Mouse (Mus musculus) lung, adult 2 months (tissue): ENCODE results near the gene Cavin3. TPM values are rescaled to one million over a fixed set of nuclear protein-coding genes. Genes with fewer than 3 reads are reported as not detected.
A peak's percentile ranks its signal among the peaks of the same experiment; 100 is the strongest.

Experiments used
- DNase-seq: peaks from one replicate; pipeline ENCODE4 v3.0.0; 2022
- H3K4me1 ChIP-seq: fragments of 200-500 bp; 2 replicates; pipeline ENCODE4 v1.6.1; 2011; ENCODE audit warnings: low read length; ENCODE audit not compliant: control insufficient read depth, insufficient read depth
- H3K4me3 ChIP-seq: fragments of 200-500 bp; replicated peaks from 2 replicates; pipeline ENCODE3; 2011; ENCODE audit warnings: low read depth, mild to moderate bottlenecking, control low read depth, low read length; ENCODE audit errors: extremely low read depth
- CTCF ChIP-seq: fragments of 200-500 bp; IDR thresholded peaks from 2 replicates; pipeline ENCODE4 v1.5.1; 2011; ENCODE audit warnings: mild to moderate bottlenecking, low read length, control low read depth; ENCODE audit not compliant: insufficient read depth
- POLR2A ChIP-seq: fragments of 200-500 bp; IDR thresholded peaks from 2 replicates; pipeline ENCODE4 v1.6.1; 2011; ENCODE audit warnings: low read depth, mild to moderate bottlenecking, control low read depth, low read length, borderline replicate concordance; ENCODE audit errors: extremely low read depth
- WGBS: fragments of 180-500 bp; shearing (Covaris S2); methylation state at CpG from one replicate; pipeline ENCODE4 v1.1.7; 2018; 5-methylcytosine and 5-hydroxymethylcytosine counted together
- polyA plus RNA-seq: library from polyadenylated mRNA; depleted of rRNA; stranded (reverse); fragments of >200 nt; gene quantifications from 2 replicates; pipeline ENCODE4 v1.2.3, GENCODE M21; 2012; rRNA removed

Gene Cavin3
- polyA plus RNA-seq, result 52.5 and 76.9 TPM in 2 replicates

DNA sequence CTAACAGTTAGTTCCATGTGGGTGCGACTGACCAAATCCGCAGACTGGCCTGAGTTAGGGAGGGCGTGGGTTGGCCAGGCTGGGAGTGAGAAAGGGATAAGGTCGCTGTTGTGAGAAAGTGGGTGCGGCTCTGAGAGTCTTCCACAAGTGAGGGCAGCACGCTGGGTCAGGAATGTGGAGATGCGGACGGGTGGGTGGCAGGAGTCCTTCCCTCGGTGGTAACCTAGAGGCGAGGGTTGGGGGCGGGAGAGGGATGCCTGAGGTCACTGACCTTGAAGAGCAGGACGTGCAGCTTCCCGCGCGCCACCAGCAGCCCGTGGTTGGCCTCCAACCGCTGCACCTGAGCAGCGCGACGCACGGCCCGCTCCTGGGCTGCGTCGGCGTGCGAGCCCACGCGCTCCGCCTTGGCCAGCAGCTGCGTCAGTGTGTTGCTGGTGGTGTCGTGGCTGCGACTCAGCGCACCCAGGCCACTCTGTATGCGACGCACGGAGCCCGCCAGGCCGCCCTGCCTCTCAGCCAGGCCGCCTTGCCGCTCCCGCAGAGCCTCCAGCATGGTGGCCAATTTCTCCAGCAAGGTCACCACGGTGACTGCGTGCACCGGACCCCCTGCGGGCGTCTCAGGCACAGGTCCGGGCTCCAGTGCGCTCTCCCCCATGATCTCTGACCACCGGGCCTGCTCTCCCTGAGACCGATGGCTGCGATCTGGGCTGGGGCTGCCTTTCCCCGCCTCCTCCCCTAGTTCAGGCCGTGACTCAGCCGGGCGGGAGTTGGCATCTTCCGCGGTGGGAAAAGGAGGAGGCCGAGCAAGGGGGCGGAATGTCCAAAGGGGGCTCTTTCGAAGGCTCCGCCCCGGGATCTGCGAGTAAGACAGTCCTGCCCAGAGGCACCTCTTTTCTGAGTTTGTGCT, at the start of gene Cavin3:
TSS of gene Cavin3 (minus strand) at position 796 of the 907 bp plus-strand sequence.
- peak; percentile 67; the same call in 1 of the 2 replicates for TF ChIP-seq POLR2A
- no peak for TF ChIP-seq CTCF
- Histone ChIP-seq H3K4me1 (peaks cover 8% of the 10 kb centered on the region; the same call in 1 of the 2 replicates), H3K4me3 (peak within 1 kb of the TSS; percentile 64)
- DNase-seq, result peak; percentile 66
- WGBS, result 3% methylated on average over 63 of the region's 63 CpGs

GRCm38 (mm10) chr7:105528094-105528493, 46.0 kb upstream of the Cavin3 start:
- 77% methylated on average over 4 of the region's 4 CpGs for WGBS
- DNase-seq, result no peak
- H3K4me3 ChIP-seq, result no peak overlapping the region
- TF ChIP-seq CTCF (no peak), POLR2A (no peak)
- no peaks in the 10 kb centered on the region for H3K4me1 ChIP-seq

GRCm38 (mm10) chr7:105527306-105527937, 45.3 kb upstream of the Cavin3 start:
- Histone ChIP-seq H3K4me1 (no peaks in the 10 kb centered on the region), H3K4me3 (no peak overlapping the region)
- WGBS, result 58% methylated on average over 1 of the region's 1 CpGs
- no peak for DNase-seq
- TF ChIP-seq POLR2A, result no peak
- TF ChIP-seq CTCF, result peak; percentile 36

GRCm38 (mm10) chr7:105524222-105524621, 42.1 kb upstream of the Cavin3 start:
- no peak for DNase-seq
- 80% methylated on average over 2 of the region's 2 CpGs for WGBS
- Histone ChIP-seq H3K4me1 (no peaks in the 10 kb centered on the region), H3K4me3 (no peak overlapping the region)
- TF ChIP-seq CTCF (no peak), POLR2A (no peak)

DNA sequence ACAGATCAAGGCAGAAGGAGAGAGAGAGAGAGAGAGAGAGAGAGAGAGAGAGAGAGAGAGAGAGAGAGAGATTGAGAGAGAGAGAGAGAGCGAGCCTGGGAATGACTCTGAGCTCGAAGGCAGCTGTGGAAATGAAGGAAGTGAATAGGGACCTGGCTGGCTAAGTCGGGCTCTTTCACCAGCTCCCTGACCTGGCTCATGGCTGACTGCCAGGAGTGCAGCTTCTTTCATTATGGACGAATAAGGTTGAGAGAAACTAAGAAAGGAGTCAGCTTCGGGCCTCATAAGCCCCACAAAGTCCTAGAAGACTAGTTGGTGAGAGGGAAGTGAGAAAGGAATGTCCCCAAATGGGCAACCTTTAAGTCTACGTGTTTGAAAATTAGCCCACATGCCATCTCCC, 38.1 kb upstream of the Cavin3 start:
- WGBS, result 32% methylated on average over 6 of the region's 6 CpGs
- no peaks in the 10 kb centered on the region for H3K4me1 ChIP-seq
- TF ChIP-seq POLR2A, result no peak
- no peak for TF ChIP-seq CTCF
- no peak for DNase-seq
- no peak overlapping the region for H3K4me3 ChIP-seq

GRCm38 (mm10) chr7:105519771-105520170, 37.7 kb upstream of the Cavin3 start:
- no peak overlapping the region for H3K4me3 ChIP-seq
- no peaks in the 10 kb centered on the region for H3K4me1 ChIP-seq
- DNase-seq, result no peak
- 70% methylated on average over 2 of the region's 2 CpGs for WGBS
- TF ChIP-seq CTCF (no peak), POLR2A (no peak)

DNA sequence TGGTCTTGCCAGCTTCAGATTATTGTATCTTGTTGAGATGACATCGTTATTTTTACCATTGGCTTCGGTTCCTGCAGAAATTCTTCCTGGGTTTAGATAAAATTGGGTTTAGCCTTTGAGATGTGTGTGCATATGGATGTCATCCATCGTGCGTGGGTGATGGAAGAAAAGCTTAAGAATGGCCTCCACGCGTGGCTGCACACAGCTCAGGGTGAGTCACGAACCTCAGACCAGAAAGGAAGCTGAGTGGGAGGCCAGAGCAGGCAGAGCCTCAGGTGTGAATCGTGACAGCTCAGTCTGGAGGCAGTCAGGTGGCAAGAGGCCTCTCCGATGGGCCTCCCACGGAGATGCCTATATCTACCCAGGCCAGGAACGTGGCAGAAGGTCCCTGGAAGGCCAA, 37.2 kb upstream of the Cavin3 start:
- WGBS, result 71% methylated on average over 11 of the region's 11 CpGs
- TF ChIP-seq CTCF (no peak), POLR2A (no peak)
- no peak for DNase-seq
- H3K4me3 ChIP-seq, result no peak overlapping the region
- no peaks in the 10 kb centered on the region for H3K4me1 ChIP-seq

DNA sequence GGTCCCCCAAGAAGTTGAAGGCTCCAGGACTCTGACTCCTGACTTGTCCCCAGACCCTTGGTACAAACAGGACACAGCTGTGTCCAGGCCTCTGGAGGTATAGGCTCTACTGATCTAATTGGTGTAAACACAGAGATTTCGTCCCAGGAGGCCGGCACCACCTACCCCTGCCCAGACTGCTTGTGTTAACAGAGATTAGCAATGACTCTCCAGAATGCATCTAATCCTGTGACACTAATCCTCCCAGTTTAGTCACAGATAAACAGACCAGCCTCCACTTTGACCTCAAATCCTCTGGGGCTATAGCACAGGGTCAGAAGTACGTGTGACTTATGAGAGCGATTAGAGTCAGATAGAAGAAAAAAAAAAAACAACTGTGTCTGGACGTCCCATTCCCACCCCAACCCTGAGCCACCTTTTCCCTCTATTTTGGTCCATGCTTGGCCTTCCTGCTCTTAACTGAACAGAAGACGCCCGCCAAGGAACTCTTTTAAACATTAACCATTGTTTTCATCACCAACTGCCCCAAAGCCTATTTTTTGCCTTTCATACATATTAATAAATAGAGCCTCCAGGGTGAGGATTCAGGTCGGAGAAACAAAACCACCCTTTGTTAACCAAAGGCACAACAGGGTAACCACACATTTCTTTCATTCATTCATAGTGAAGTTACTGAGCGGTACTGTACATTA, 34.7 kb upstream of the Cavin3 start:
- no peak for DNase-seq
- no peaks in the 10 kb centered on the region for H3K4me1 ChIP-seq
- WGBS, result 49% methylated on average over 9 of the region's 9 CpGs
- TF ChIP-seq CTCF (no peak), POLR2A (no peak)
- no peak overlapping the region for H3K4me3 ChIP-seq

DNA sequence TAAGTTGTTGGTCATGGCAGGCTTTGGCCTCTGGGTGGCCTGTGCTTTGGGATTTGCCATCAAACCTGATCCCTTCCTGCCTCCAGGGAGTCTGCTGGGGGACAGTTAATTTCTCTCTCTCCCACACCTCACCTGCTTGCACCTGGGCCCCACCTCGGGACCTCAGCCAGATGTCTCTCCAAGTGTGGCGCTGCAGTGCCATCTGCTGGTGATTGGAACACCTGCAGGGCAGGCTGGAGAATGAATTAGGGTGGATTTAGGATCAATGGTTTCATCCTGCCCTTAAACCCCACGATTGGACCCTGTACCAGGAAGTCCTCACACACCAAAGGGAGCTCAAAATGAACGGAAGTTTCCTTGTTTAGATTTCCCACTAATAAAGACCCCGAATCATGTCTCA, 33.1 kb upstream of the Cavin3 start:
- no peaks in the 10 kb centered on the region for H3K4me1 ChIP-seq
- WGBS, result 2% methylated on average over 5 of the region's 5 CpGs
- no peak overlapping the region for H3K4me3 ChIP-seq
- peak; percentile 63 for DNase-seq
- TF ChIP-seq POLR2A, result no peak
- TF ChIP-seq CTCF, result peak; percentile 86

DNA sequence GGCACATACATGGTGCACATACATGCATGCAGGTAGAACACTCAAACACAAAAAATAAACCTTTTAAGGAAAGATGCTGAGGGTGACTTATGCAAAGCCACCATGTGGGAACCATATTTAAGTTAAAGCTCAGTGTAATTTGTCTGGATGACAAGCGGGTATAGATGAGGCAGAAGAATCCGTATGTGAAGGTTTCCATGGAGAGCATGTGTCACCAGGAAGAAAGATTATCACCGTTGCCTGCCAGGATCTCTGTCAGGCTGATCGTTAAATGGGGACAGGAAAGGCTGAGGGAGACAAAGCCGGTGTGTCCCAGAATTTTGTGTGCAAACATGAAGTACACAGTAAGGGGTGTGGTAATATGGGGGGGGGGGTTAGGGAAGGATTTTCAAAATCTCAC, 32.5 kb upstream of the Cavin3 start:
- no peak for DNase-seq
- Histone ChIP-seq H3K4me1 (no peaks in the 10 kb centered on the region), H3K4me3 (no peak overlapping the region)
- TF ChIP-seq CTCF (no peak), POLR2A (no peak)
- WGBS, result 37% methylated on average over 5 of the region's 5 CpGs
